Mouse (Mus musculus) lung, postnatal 36 days (tissue): ENCODE results near the gene Pfn3.

ENCODE experiments used
- DNase-seq: peaks from one replicate; pipeline ENCODE4 v3.0.0; 2022; ENCODE audit warnings: mixed read lengths

Pfn3 gene

DNA sequence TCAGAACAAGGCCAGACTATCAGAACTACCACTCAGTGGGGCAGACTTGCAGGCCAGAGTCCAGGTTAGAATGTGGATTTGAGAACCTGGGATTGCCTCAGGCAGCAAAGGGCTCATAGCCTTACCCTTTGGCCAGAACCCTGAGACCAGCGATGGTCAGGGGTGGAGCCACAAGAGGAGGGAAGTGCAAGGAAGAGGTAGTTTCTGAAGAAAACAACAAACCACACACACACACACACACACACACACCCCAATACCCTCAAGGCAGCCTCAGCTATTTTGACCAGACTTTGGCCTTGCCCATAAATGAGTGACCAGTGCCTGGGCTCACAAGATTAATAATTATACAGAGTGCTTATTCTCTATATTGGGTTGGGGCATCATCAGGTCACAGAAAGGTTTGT lies 23.4 kb downstream of the Pfn3 start:
- no peak for DNase-seq

DNA sequence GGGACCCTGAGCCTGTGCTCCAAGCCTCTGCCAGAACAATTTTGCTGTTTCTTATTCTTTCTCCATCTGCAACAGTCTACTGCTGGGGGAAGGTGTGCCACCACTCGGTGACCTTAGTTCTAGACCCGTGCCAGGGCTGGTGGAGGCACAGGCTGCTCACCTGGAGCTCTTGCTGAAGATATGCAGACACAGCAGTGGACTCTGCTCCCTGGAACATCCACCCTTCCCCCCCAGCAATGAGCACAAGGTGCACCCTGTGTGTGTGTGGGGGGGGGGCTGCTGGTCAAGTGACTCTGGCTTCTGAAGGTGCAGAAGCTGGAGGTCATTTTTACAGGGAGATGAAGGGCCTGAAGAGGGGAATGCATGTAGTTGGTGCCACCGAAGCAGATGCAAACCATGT lies 24.4 kb downstream of the Pfn3 start:
- no peak for DNase-seq

DNA sequence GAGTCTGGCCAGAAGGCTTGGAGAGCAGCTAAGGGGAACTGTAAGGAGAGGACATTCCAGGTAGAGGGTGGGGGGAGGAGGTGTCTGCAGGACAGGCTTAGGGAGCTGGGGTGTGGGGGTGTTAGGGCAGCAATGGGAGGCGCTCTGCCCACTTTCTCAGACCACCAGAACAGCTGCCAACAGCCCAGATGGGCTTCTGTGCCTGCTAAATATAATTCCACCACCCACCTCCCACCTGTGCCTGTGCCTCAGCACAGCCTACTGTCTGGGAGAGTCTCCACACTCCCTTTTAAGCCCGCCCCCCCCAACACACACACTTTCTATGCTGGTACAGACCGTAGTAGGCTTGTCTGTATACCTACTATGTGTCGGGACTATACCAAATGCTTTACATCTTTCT lies 33.2 kb downstream of the Pfn3 start:
- DNase-seq = no peak

DNA sequence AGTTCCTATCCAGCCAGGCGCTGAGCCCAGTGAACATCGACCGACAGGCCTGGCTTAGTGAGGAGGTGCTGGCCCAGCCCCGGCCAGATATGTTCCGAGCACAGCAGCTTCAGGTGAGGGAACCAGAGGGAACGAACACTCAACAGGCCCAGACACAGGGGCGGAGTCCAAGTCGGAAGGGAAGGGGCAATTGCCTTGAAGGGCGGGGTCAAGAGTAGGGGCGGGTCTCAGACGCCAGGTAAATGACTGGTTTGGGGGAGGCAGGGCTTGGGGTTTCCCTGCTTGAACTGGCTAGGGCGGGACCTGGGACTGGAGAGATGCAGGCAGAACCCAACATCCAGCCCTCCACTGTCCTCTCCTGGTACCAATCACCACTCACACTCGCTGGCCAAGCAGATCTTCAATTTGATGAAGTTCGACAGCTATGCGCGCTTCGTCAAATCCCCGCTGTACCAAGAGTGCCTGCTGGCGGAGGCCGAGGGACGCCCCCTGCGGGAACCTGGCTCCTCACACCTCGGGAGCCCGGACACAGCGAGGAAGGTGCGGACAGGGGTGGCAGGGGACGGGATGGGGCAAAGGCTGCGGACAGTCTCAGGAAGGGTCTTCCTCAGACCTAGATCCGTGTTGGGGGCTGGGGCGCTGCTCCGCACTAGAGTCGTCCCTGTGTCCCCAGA lies 36.0 kb downstream of the Pfn3 start:
- DNase-seq = no peak

DNA sequence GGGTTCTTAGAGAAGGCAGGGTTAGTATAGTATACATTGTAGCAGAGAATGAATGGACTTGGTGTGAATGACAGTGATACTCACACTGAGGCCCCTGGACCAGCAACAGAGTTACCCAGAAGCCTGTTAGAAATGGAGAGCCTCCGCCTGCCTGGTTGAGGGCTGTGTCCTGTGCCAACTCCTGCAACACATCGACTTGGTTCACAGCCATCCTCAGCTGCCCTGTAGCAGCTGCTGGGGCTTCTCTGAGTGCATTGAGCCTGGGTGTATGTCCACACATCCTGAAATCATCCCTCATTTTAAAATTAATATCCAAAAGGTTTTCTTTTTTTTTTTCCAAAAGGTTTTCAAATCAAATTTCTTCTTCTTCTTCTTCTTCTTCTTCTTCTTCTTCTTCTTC lies 39.2 kb downstream of the Pfn3 start:
- DNase-seq = no peak

DNA sequence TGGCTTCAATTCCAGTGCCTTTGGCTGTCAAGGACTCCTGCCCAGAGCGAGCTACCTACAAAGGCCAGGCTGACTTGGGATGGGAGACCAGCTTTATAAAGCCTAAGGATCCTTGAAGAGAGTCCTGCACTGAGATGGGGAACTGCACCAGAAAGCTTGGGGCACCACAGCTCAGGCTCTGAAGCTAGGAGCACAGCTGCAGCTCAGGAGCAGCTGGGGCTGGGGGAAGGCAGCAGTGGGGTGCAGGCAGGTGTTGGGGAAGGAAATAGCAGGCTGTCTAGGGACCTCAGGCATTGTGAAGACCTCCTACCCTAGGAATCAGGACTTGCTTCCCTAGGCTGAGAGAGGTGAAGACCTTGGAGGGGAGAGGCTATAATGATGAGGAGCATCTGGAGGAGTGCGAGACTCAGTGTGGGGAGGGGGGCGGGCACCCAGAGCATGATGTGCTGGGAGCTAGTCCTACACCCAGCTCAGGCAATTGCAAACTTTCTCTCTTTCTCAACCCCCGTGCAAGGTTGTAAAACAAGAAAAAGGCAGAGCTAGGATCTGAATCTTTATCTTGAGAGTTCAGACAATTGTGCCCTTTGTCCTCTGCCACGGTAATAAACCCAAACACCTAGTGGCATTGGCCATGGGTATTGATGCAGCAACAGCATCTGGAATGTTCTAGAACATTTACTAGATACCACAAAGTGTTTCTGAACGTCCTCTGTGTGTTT lies 40.7 kb downstream of the Pfn3 start:
- no peak for DNase-seq

DNA sequence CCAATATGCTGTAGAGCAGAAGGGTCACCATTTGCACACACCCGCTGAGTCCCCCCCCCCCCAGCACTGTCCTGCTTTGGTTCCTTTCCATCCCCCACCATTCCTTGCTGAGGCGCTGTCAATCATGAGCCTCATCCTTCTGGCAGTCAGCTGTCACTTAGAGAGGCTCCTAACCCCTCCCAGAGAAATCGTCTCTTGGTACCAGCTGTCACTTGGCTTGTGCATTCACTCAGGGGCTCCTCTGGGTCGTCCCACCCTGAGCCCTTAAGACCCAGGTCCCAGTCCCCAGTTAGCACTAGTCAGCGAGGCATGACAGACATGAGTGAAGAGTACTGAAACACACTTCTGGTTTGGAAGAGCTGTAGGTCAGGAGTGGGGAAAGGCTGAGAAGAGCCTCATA lies 43.3 kb downstream of the Pfn3 start:
- no peak for DNase-seq

DNA sequence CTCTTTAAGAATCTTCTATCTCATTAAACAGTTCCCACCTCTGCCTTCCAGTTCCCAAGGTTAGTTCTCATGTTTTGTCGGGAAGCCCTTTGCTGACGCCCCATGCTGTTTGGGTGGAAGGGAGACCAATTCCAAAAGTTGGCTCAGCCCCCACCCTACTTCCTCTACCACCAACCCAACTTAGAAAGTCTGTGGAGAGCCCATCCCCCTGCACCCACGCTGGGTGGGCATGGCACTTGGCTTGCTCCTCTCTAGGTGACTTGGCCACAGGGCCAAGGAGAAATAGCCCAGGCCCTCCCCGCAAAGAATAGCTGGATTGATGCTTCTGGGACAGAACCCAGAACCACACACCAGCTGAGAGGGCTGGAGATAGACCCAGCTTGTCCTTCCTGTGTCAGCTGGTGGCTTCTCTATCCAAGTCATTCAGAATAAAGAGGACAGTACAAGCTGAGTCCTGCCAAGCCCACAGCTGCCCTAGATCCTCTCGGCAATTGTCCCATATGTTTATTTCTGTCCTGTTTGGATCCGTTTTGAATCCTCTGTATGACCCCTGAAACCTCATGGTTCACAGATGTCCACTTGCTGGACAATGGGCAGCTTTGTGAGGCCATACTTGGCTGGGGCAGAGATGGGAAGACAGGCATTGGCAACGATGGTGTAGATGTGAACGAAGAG lies 43.9 kb downstream of the Pfn3 start:
- DNase-seq = no peak

DNA sequence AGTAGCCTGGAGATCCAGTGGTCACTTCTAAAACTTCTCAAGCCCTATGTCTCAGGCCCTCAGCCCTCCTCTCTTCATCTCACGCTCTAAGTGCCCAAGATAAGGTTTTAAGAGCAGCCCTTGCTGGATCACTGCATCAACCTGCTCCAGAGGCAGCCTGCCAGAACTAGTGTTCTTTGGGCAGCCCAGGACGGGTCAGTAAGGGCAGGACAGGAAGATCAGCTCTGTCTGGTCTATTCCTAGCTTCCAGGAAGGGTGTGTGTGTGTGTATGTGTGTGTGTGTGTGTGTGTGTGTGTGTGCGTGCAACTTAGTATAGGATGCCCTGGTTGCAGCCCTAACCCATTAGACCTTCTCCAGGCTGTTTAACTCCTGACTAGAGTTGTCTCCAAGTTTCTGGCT lies 44.8 kb downstream of the Pfn3 start:
- DNase-seq = peak; percentile 40

DNA sequence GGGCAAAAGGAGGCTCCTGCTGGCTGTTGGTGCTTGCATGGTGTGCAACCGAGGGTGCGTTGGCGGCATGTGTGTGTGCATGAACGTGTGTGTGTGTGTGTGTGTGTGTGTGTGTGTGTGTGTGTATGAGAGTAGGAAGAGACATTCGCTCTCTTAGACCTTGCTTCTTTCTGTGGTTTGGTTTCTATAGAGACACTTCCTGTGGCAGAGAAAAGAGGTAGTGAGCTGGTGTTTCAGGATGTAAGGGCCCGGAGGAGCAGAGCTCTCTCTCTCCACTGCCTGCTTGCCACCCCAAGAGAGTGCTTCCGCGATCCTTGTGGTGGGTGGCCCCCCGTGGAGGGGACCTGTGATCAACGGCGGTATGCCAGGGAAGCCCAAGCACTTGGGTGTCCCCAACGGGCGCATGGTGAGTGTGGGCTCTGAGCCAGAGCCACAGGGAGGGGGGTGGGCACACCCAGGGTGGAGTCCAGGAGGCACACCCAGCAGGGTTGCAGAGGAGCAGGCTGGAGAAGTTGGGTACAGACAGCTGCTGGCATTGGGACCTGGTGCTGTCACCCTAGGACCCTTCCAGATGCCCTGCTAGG lies 45.4 kb downstream of the Pfn3 start, which contains the start of gene Rgs14:
Gene Rgs14, plus strand, starts transcription at position 202 of the 584 bp plus-strand sequence.
- peak; percentile 73 for DNase-seq

DNA sequence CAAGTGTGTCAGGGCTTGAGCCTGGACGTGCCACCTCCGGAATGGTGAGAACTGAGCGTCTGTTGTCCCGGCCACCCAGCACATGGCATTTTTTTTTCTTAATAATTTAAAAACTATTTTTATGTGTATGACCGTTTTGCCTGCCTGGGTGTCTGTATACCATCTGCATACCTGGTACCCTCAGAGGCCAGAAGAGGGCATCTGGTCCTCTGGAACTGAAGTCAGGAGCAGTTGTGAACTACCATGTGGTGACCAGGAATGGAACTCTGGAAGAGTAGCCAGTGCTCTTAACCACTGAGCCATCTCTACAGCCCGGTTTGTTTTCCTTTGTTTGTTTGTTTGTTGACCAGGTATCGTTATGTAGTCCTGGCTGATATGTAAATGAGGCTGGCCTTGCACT lies 46.6 kb downstream of the Pfn3 start:
- no peak for DNase-seq
